Mouse (Mus musculus) kidney, embryonic 14.5 days (tissue): ENCODE measurements at regions not wholly inside any gene's neighbourhood (a gene's known extent, or its start where the extent isn't known, plus 50 kb on each side); places are given as distances from the start of the nearest gene placed in this dataset.

Source experiments
- ATAC-seq: fragments of 200-750 bp; cut with Nextera tagmentation; 2 replicates; pipeline ENCODE4 v1.8.0; 2017; ENCODE audit warnings: moderate number of reproducible peaks, mild to moderate bottlenecking, moderate TSS enrichment, moderate library complexity; ENCODE audit not compliant: low FRiP score, low TSS enrichment
- H3K27ac ChIP-seq: fragments of 300-500 bp; sonication (generic); 2 replicates; pipeline ENCODE4 v1.5.1; 2014; ENCODE audit warnings: low read depth, mild to moderate bottlenecking, low read length, moderate library complexity, mixed read lengths
- H3K27me3 ChIP-seq: fragments of 300-500 bp; sonication (generic); 2 replicates; pipeline ENCODE4 v1.6.1; 2014; ENCODE audit warnings: mild to moderate bottlenecking, low read length; ENCODE audit not compliant: control insufficient read depth, insufficient read depth
- H3K36me3 ChIP-seq: fragments of 300-500 bp; sonication (generic); 2 replicates; pipeline ENCODE4 v1.6.1; 2014; ENCODE audit warnings: low read length, mixed read lengths; ENCODE audit not compliant: control insufficient read depth, insufficient read depth
- H3K4me1 ChIP-seq: fragments of 300-500 bp; sonication (generic); 2 replicates; pipeline ENCODE4 v1.6.1; 2014; ENCODE audit warnings: low read length, mixed read lengths; ENCODE audit not compliant: control insufficient read depth, insufficient read depth
- H3K4me2 ChIP-seq: fragments of 300-500 bp; sonication (generic); replicated peaks from 2 replicates; pipeline ENCODE4 v1.6.1; 2014; ENCODE audit warnings: low read depth, mild to moderate bottlenecking, low read length
- H3K4me3 ChIP-seq: fragments of 300-500 bp; sonication (generic); 2 replicates; pipeline ENCODE4 v1.5.1; 2014; ENCODE audit warnings: mild to moderate bottlenecking, low read length
- H3K9ac ChIP-seq: fragments of 300-500 bp; sonication (generic); 2 replicates; pipeline ENCODE4 v1.6.1; 2014; ENCODE audit warnings: low read depth, mild to moderate bottlenecking, low read length, moderate library complexity
- H3K9me3 ChIP-seq: fragments of 300-500 bp; sonication (generic); 2 replicates; pipeline ENCODE4 v1.6.1; 2016; ENCODE audit warnings: low read length; ENCODE audit not compliant: control insufficient read depth
- WGBS: fragments of 180-500 bp; shearing (Covaris S2); extraction: QIAGEN DNeasy Blood & Tissue Kit; methylation state at CpG from one replicate; pipeline ENCODE4 v1.1.7; 2014; 5-methylcytosine and 5-hydroxymethylcytosine counted together

DNA sequence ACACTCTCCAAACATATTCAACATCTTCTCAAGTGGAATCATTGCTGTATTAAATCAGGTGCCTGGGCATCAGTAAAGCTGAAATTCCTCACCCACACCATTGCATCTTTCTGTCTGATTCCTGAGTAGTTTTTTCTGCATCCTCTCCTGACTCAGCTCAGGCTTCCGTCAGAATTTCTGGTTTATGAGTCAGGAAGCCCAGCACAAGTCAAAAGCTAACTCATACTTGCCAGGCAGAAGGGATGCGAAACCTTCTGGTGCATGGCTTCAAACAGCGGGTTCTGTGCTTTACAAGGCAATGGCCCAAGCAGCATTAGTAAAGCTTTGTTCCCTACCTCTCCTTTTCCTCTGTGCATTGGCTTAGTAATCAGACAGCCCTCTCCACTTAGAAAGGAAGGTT, 155.7 kb upstream of the Ccdc122 start:
- Histone ChIP-seq H3K9me3 (no peaks in the 10 kb centered on the region), H3K27ac (no peak overlapping the region), H3K4me1 (peaks cover 16% of the 10 kb centered on the region), H3K4me3 (no peak overlapping the region), H3K27me3 (no peaks in the 10 kb centered on the region), H3K36me3 (no peaks in the 10 kb centered on the region), H3K9ac (no peak overlapping the region), H3K4me2 (no peak overlapping the region)
- no peak for ATAC-seq
- WGBS, result 81% methylated on average over 3 of the region's 3 CpGs

- H3K9ac ChIP-seq, result no peak overlapping the region
- H3K9me3 ChIP-seq, result no peaks in the 10 kb centered on the region
- no peak overlapping the region for H3K4me3 ChIP-seq
- no peak overlapping the region for H3K4me2 ChIP-seq
- 61% methylated on average over 5 of the region's 5 CpGs for WGBS
- no peak for ATAC-seq
- H3K27me3 ChIP-seq, result no peaks in the 10 kb centered on the region
- H3K27ac ChIP-seq, result no peak overlapping the region
- H3K36me3 ChIP-seq, result no peaks in the 10 kb centered on the region
- H3K4me1 ChIP-seq, result peaks cover 21% of the 10 kb centered on the region
These were observed 159.3 kb upstream of the Ccdc122 start for GRCm38 (mm10) chr14:76877306-76877705.

DNA sequence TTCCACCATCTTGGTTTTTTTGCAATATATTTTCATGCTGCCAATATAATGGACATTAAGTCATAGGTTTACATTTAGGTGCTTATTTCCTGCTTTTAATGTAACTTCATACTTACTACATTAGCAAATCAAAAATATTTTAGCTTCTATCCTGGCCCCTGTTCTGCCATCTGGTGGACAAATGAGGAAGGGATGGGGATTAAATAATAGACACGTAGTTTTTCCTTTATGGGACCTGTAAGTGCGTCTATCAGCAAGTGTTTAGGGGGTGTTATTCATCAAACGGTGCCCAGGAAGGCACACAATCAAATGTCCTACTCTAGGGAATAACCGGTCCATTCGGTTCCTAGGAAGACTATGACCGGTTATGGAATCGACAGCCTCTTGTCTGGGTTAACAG, 160.6 kb upstream of the Ccdc122 start:
- 52% methylated on average over 7 of the region's 7 CpGs for WGBS
- peaks cover 16% of the 10 kb centered on the region for H3K4me1 ChIP-seq
- H3K27me3 ChIP-seq, result no peaks in the 10 kb centered on the region
- ATAC-seq, result no peak
- no peak overlapping the region for H3K4me2 ChIP-seq
- no peaks in the 10 kb centered on the region for H3K36me3 ChIP-seq
- H3K27ac ChIP-seq, result peak overlapping the region; percentile 77; the same call in 1 of the 2 replicates
- H3K9ac ChIP-seq, result no peak overlapping the region
- H3K4me3 ChIP-seq, result no peak overlapping the region
- H3K9me3 ChIP-seq, result no peaks in the 10 kb centered on the region

GRCm38 (mm10) chr14:76875266-76875900, 161.2 kb upstream of the Ccdc122 start:
- 48% methylated on average over 8 of the region's 8 CpGs for WGBS
- Histone ChIP-seq H3K27ac (peak overlapping the region; percentile 77), H3K27me3 (no peaks in the 10 kb centered on the region), H3K4me3 (no peak overlapping the region), H3K4me2 (no peak overlapping the region), H3K9me3 (no peaks in the 10 kb centered on the region), H3K9ac (no peak overlapping the region), H3K36me3 (no peaks in the 10 kb centered on the region), H3K4me1 (peaks cover 16% of the 10 kb centered on the region)
- peak; percentile 28; the same call in 1 of the 2 replicates for ATAC-seq

DNA sequence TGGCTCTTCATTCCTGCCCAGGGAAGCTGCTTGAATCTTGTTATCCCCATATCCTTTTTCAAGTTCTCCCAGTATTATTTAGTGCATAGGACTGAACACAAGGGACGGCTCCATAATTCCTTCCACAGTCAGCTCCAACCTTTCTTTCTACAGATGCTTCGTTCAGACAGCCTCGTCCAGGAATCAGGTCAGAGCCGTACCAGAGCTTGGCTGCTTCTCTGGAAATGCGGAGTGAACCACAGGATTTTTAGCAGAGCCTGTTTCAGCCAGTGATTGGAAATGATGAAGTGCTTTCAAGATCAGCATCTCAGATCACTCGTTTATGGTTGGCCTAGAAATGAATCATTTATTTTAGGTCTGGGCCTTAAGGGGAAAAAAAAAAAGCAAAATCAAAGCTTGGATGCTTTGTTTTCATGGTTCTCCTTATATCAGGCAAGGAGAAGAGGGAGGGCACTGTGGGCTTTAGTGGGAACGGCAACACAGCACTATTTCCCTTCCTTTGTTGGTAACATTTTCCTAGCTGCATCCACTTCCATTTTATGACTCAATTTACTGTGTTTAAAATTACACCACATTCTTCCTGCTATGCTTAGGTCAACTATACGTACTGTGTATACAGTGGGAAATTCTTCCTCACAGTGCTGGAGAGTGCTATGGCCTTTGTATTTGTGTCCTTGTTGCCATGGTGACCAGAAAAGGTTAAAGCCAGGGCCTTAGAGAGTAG, 161.9 kb upstream of the Ccdc122 start:
- Histone ChIP-seq H3K27me3 (no peaks in the 10 kb centered on the region), H3K9ac (no peak overlapping the region), H3K4me1 (peaks cover 16% of the 10 kb centered on the region), H3K4me2 (no peak overlapping the region), H3K4me3 (no peak overlapping the region), H3K36me3 (no peaks in the 10 kb centered on the region), H3K9me3 (no peaks in the 10 kb centered on the region), H3K27ac (peak overlapping the region; percentile 77; the same call in 1 of the 2 replicates)
- peak; percentile 85 for ATAC-seq
- 20% methylated on average over 8 of the region's 8 CpGs for WGBS

DNA sequence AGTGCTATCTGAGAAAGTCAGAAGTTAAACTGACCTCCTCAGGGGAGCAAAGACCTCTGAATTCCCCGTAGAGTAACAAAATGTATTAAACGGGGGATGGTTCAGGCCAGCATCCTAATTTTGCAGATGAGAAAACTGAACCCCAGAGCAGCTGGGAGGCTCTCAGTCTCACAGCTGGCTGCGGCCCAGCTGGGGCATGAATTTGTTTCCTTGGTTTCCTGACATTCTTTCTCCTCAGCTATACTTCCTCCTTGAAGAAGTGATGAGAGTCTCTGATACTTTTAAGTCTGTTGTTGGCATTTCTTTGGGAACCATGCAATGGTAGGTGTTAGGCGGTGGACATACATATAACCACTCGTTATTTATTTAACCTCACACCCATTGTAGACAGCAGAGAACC, 162.9 kb upstream of the Ccdc122 start:
- H3K4me3 ChIP-seq, result no peak overlapping the region
- no peak overlapping the region for H3K27ac ChIP-seq
- no peak overlapping the region for H3K4me2 ChIP-seq
- no peak; the same call in 1 of the 2 replicates for ATAC-seq
- H3K36me3 ChIP-seq, result no peaks in the 10 kb centered on the region
- H3K4me1 ChIP-seq, result peaks cover 16% of the 10 kb centered on the region
- H3K9ac ChIP-seq, result no peak overlapping the region
- WGBS, result 65% methylated on average over 5 of the region's 5 CpGs
- no peaks in the 10 kb centered on the region for H3K27me3 ChIP-seq
- H3K9me3 ChIP-seq, result 0 out of 2 replicates have a peak, but pooled peaks cover 4% of the 10 kb centered on the region

GRCm38 (mm10) chr14:76872976-76873375, 163.6 kb upstream of the Ccdc122 start:
- ATAC-seq, result no peak
- H3K9ac ChIP-seq, result no peak overlapping the region
- 96% methylated on average over 6 of the region's 6 CpGs for WGBS
- no peaks in the 10 kb centered on the region for H3K36me3 ChIP-seq
- no peak overlapping the region for H3K27ac ChIP-seq
- no peaks in the 10 kb centered on the region for H3K27me3 ChIP-seq
- 0 out of 2 replicates have a peak, but pooled peaks cover 4% of the 10 kb centered on the region for H3K9me3 ChIP-seq
- no peak overlapping the region for H3K4me2 ChIP-seq
- H3K4me1 ChIP-seq, result peaks cover 16% of the 10 kb centered on the region
- no peak overlapping the region for H3K4me3 ChIP-seq

GRCm38 (mm10) chr14:76872510-76872909, 164.1 kb upstream of the Ccdc122 start:
- 96% methylated on average over 7 of the region's 7 CpGs for WGBS
- H3K4me2 ChIP-seq, result no peak overlapping the region
- no peak overlapping the region for H3K4me3 ChIP-seq
- H3K36me3 ChIP-seq, result no peaks in the 10 kb centered on the region
- ATAC-seq, result no peak
- H3K9me3 ChIP-seq, result 0 out of 2 replicates have a peak, but pooled peaks cover 4% of the 10 kb centered on the region
- no peak overlapping the region for H3K27ac ChIP-seq
- peaks cover 16% of the 10 kb centered on the region for H3K4me1 ChIP-seq
- H3K27me3 ChIP-seq, result no peaks in the 10 kb centered on the region
- no peak overlapping the region for H3K9ac ChIP-seq

DNA sequence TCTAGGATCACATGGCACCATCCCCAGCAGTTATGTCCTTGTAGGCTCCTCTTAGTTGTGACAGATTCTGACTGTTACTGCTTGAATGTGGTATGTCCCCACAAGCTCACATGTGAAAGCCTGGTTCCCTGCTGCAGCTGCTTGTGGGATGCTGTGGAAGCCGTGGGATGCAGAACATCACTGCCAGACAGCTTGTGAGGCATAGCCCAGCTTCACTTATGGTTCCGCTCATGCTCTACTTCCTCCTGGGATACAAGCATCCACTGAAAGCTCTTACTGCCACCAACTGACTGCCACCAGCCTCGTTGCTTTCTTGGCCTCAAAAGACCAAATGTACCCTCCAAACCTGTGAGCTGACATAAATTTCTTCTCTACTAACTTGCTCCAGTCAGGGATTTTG, 167.7 kb upstream of the Ccdc122 start:
- Histone ChIP-seq H3K9ac (no peak overlapping the region), H3K4me1 (0 out of 2 replicates have a peak, but pooled peaks cover 4% of the 10 kb centered on the region), H3K4me2 (no peak overlapping the region), H3K9me3 (0 out of 2 replicates have a peak, but pooled peaks cover 4% of the 10 kb centered on the region), H3K27ac (no peak overlapping the region), H3K4me3 (no peak overlapping the region), H3K36me3 (no peaks in the 10 kb centered on the region), H3K27me3 (no peaks in the 10 kb centered on the region)
- ATAC-seq, result no peak
- 95% methylated on average over 3 of the region's 3 CpGs for WGBS
